Mouse (Mus musculus): ENCODE data around the gene Ano8. TPM values are rescaled to one million over a fixed set of nuclear protein-coding genes. Genes with fewer than 3 reads are reported as not detected.
A peak's percentile ranks its signal among the peaks of the same experiment; 100 is the strongest.

Gene Ano8
- total RNA-seq, 1 experiment from 2014 or later: 23.3 TPM

- DNase-seq: no peak
Observed at GRCm38 (mm10) chr8:71470913-71471255, 14.9 kb downstream of the Ano8 start.

- no peak for DNase-seq
Observed at GRCm38 (mm10) chr8:71470146-71470912, 15.4 kb downstream of the Ano8 start.

- no peak for DNase-seq
Observed at GRCm38 (mm10) chr8:71469411-71469810, 16.4 kb downstream of the Ano8 start.

GRCm38 (mm10) chr8:71468916-71469315 is 16.8 kb downstream of the Ano8 start, which contains the start of gene Dda1:
Gene Dda1 (plus strand): TSS chr8:71469199.
- peak; percentile 96 for DNase-seq

- no peak for DNase-seq
Observed at GRCm38 (mm10) chr8:71468001-71468400, 17.8 kb downstream of the Ano8 start.

- no peak for DNase-seq
Observed at GRCm38 (mm10) chr8:71467201-71467600, 18.6 kb downstream of the Ano8 start.

- no peak for DNase-seq
Observed at GRCm38 (mm10) chr8:71466198-71466597, 19.6 kb downstream of the Ano8 start.

- DNase-seq: no peak
Observed at GRCm38 (mm10) chr8:71465733-71466132, 20.0 kb downstream of the Ano8 start.

GRCm38 (mm10) chr8:71464513-71465500 is 21.0 kb downstream of the Ano8 start, which contains the start of gene Mrpl34:
Gene Mrpl34 (plus strand): TSS chr8:71464959.
- DNase-seq: peak; percentile 96

- DNase-seq: peak; percentile 98
Observed at GRCm38 (mm10) chr8:71463188-71464033, 22.4 kb downstream of the Ano8 start, which contains the start of gene Abhd8. Gene Abhd8 (minus strand): TSS chr8:71463655.

- peak; percentile 54 for DNase-seq
Observed at GRCm38 (mm10) chr8:71462786-71463185, 23.0 kb downstream of the Ano8 start.

- no peak for DNase-seq
Observed at GRCm38 (mm10) chr8:71462191-71462590, 23.6 kb downstream of the Ano8 start.

- DNase-seq: no peak
Observed at GRCm38 (mm10) chr8:71461152-71461840, 24.5 kb downstream of the Ano8 start.

GRCm38 (mm10) chr8:71460716-71461115 is 25.0 kb downstream of the Ano8 start:
- DNase-seq: no peak

- DNase-seq: no peak
Observed at GRCm38 (mm10) chr8:71457659-71458270, 28.0 kb downstream of the Ano8 start.

GRCm38 (mm10) chr8:71456906-71457305 is 28.9 kb downstream of the Ano8 start:
- DNase-seq: no peak

- no peak for DNase-seq
Observed at GRCm38 (mm10) chr8:71454668-71455067, 31.1 kb downstream of the Ano8 start.

GRCm38 (mm10) chr8:71452669-71453068 is 33.1 kb downstream of the Ano8 start:
- DNase-seq: no peak

GRCm38 (mm10) chr8:71451777-71452176 is 34.0 kb downstream of the Ano8 start:
- DNase-seq: no peak

GRCm38 (mm10) chr8:71451337-71451736 is 34.4 kb downstream of the Ano8 start:
- no peak for DNase-seq

- DNase-seq: no peak
Observed at GRCm38 (mm10) chr8:71445096-71445495, 40.7 kb downstream of the Ano8 start.
